Mouse (Mus musculus): ENCODE results near the gene Slc1a3.
"Not testable (repeated sequence)": the region's sequence is repeated elsewhere in the genome, so short reads cannot be mapped to it uniquely, and the experiment has no call there.

Slc1a3 gene

DNA sequence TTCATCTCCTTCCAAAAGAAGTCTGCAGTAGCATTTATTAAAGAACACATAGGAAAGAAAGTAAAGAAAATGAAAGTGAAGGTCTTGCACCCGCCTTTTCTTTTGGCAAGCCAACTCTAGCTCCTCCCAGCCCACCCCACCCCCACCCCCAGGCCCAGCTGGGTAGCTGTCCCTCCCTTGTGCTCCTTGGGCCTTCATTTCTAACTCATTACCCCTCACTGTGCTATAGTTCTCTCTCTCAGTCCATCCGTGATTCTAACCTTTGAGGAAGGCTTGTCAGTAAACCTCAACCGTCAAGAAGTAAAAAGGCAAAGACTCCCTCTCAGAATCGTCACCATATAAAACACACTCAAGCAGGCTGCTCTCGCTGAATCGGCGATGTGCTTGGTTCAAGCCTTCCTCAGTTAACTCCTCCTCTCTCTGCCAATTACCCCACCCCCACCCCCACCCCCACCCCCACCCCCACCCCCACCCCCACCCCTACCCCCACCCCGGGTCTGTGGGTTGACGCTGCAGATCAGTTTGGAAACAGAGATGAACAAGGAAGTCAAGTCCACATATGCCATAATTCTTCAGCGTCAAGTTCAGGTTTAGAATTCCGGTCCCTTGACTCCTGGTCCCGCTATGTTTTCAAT, 5.9 kb upstream of the Slc1a3 start:
- CTCF ChIA-PET: interaction anchor here in 1 of 4 experiments (0.7 to 1.0 kb wide), 2 partner anchors 10 to 167 kb away, joined by 3 read pairs; no protein-coding TSS in a partner anchor
- POLR2A ChIA-PET: interaction anchor here in 3 of 4 experiments (0.6 to 2.6 kb wide), 13 partner anchors 8 to 33 kb away, joined by 3 to 12 read pairs (median 4); no protein-coding TSS in a partner anchor

DNA sequence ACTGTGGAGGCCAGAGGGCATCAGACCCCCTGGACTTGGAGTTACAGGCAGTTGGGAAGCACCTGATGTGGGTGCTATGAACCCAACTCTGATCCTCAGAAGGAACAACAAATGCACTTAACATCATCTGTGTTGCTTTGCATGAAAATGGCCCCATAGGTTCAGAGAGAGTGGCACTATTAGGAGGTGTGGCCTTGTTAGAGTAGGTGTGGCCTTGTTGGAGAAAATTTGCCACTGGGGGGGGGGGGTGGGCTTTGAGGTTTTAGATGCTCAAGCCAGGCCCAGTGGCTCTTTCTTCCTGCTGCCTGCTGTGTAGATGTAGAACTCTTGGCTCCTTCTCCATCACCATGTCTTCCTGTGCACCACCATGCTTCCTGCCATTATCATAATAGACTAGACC, 5.1 kb upstream of the Slc1a3 start:
- CTCF ChIA-PET: interaction anchor here in 1 of 4 experiments (1.0 kb wide), 1 partner anchor 9 kb away, joined by 3 read pairs; no protein-coding TSS in a partner anchor
- POLR2A ChIA-PET: interaction anchor here in 2 of 4 experiments (0.6 to 2.5 kb wide), 7 partner anchors 8 to 308 kb away, joined by 3 to 10 read pairs (median 3); no protein-coding TSS in a partner anchor

DNA sequence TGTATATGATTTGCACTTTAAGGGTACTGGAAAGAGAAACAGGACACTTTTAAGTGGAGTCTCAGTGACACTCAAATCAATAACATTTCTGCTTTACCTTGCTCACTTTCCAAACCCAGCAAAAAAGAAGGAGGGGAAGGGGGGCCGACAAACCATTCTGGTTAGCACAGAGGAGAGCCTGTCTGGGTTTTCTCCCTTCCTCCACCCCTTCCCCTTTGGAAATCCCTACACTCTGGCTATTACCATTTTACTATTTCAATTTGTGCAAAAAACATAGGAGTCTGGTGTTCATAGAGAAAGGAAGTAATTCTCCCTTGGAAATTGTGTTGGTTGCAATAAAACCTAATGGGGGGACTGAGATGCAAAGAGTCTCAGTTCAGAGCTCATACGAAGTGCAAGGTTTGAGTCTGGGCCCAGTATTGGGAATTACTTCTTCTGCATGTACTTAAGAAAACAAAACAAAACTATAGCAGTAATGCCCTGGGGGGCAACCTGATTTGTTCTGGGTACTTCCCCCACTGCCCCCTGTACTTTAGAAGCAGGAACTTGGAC, 1.9 kb upstream of the Slc1a3 start:
- CTCF ChIA-PET: no interaction called here

DNA sequence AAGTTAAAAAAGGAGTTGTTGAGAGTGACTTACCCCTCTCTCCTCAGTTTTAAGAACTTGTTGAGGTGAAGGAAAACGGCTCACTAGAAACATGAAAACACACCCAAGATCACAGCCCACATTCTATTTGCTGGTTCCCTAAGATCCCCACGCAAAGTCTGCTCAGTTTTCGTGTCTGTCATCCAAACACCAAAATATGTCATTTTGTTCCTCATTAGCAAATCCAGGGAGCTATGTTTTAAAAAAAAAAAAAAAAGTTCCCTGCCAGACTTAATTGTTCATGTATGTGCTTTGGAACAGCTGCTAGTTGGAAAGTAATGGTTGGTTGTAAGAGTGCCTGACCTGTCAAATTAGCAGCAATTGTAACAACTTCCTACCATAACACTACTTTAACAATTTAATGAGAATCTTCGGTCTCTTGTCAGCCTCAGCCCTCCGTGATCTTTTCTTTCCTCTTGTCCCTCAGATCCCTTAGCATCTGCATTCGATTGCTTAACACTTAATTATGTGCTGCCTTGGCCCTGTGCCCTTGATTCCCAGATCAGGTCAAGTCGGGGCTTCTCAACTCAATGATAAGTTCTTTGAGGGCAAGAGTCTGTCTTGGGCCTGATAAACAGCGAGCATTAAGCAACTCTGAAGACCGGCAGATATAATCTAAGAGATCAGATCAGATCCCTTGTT, 1.2 kb upstream of the Slc1a3 start:
- ChIA-PET POLR2A (interaction anchor here in 2 of 4 experiments (0.6 to 6.9 kb wide), 5 partner anchors 11 to 109 kb away, joined by 3 to 55 read pairs (median 6); no protein-coding TSS in a partner anchor), CTCF (interaction anchor here in 1 of 4 experiments (0.5 kb wide), 1 partner anchor 129 kb away, joined by 4 read pairs; no protein-coding TSS in a partner anchor)

More for the DNA sequence above, 1.9 kb upstream of the Slc1a3 start:
- POLR2A ChIA-PET: interaction anchor here in 2 of 4 experiments (1.4 to 4.8 kb wide), 3 partner anchors 10 to 15 kb away, joined by 5 to 20 read pairs (median 6); no protein-coding TSS in a partner anchor

DNA sequence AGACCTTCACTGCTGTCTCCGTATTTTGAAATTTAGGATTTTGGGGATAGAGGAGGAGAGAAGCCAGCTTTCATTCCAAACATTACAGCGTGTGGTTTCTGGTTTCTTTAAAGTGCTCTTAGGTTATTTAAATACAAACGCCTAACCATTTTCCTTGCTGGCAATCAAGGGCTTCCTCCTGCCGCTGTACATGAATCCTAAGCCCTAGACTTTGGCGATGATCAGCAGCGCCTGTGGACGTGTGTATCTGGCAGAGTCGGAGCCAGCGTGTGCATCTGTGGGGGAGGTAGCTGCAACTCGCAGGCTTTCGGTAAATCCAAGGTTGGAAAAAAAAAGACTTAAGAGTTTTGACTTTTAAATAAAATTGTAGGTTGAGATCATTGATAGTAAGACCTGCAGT, 986 bp downstream of the Slc1a3 start:
- POLR2A ChIA-PET: interaction anchor here in 3 of 4 experiments (0.9 to 6.9 kb wide), 14 partner anchors 9 to 455 kb away, joined by 3 to 55 read pairs (median 5); no protein-coding TSS in a partner anchor
- CTCF ChIA-PET: interaction anchor here in 2 of 4 experiments (0.6 to 1.2 kb wide), 2 partner anchors 13 to 52 kb away, joined by 3 to 4 read pairs; no protein-coding TSS in a partner anchor

DNA sequence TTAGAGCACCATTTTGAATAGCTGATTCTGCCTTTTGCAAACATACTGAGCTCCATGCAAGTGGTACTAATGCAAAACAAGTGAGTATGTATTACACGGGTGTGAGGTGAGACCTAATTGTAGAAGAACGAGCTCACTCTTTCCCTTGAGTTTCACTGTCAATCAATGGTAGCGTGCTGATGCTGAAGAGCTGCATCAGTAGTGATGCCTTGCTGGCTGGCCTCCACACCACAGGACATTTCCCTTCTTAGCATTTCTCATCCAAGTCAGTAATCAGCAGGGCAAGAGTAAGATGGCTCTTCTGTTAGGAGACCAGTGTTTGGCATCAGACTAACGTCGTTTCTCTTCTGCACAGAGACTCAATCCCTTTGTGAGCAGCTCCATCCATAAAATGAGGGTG, 4.0 kb downstream of the Slc1a3 start:
- CTCF ChIA-PET: interaction anchor here in 1 of 4 experiments (1.2 kb wide), 1 partner anchor 10 kb away, joined by 3 read pairs; no protein-coding TSS in a partner anchor
- POLR2A ChIA-PET: interaction anchor here in 2 of 4 experiments (0.5 to 6.9 kb wide), 9 partner anchors 9 to 35 kb away, joined by 3 to 55 read pairs (median 5); no protein-coding TSS in a partner anchor

DNA sequence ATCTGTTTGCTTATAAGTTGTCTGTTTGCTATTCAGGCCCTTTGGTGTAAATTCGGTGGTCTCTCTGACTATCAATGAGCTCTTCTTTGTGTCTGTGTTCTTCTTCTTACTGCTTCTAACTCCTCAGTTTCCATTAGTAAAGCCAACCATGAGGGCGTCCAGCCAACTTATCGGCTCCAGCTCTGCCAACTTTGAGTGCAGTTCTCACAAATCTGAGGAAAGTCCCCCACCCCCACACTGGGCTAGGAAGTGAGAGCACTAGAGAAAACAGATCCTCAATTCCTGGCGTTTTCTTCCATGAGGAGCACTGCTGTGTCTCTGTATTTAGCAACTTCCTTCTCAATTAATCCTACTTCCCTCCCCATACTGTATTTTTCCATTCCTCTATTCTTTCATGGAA, 4.4 kb downstream of the Slc1a3 start:
- ChIA-PET CTCF (interaction anchor here in 1 of 4 experiments (0.6 to 1.2 kb wide), 3 partner anchors 9 to 110 kb away, joined by 3 read pairs; no protein-coding TSS in a partner anchor), POLR2A (interaction anchor here in 2 of 4 experiments (0.9 to 6.9 kb wide), 7 partner anchors 9 to 35 kb away, joined by 3 to 55 read pairs (median 7); no protein-coding TSS in a partner anchor)

DNA sequence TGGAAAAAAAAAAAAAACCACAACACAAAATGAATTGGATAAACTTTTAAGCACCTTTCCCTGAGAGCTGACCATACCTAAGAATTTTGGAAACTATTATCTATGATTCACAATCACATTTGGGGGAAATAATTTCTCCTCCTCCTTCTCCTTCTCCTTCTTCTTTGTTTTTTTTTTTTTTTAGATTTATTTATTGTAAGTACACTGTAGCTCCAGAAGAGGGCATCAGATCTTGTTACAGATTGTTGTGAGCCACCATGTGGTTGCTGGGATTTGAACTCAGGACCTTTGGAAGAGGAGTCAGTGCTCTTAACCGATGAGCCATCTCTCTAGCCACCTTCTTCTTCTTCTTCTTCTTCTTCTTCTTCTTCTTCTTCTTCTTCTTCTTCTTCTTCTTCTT, 5.0 kb downstream of the Slc1a3 start:
- ChIA-PET POLR2A (interaction anchor here in 2 of 4 experiments (2.0 to 6.9 kb wide), 3 partner anchors 8 to 18 kb away, joined by 7 to 55 read pairs (median 9); no protein-coding TSS in a partner anchor), CTCF (interaction anchor here in 2 of 4 experiments (0.6 to 0.8 kb wide), 3 partner anchors 9 to 193 kb away, joined by 3 to 4 read pairs (median 3); no protein-coding TSS in a partner anchor)

DNA sequence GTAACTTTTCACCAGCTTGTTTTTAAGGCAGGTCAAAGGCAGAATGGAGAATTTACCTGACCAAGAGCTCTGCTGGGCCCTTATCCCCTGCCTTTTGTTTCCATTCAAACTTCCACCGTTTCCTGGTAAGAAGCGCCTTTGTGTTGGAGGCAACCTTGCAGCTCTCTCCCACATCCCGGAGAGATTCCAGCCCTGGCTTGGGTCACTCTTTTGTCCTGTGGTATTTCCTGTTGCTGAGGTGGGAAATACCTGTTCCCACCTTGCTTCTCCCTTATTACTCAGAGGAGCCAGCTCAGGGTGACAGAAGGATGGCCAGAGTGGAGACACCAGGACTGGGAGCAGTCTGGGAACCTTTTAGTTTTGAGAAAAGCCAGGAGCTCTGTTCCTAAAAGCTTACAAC, 12.6 kb downstream of the Slc1a3 start:
- CTCF ChIA-PET: interaction anchor here in 3 of 4 experiments (0.5 to 1.0 kb wide), 5 partner anchors 37 to 169 kb away, joined by 3 to 10 read pairs (median 3); no protein-coding TSS in a partner anchor
- POLR2A ChIA-PET: interaction anchor here in 3 of 4 experiments (0.5 to 4.1 kb wide), 44 partner anchors 8 to 464 kb away, joined by 3 to 55 read pairs (median 5); partner anchors contain the start of genes Slc1a3 (in 2 of the 3) and Nipbl (in 1 of the 3)

DNA sequence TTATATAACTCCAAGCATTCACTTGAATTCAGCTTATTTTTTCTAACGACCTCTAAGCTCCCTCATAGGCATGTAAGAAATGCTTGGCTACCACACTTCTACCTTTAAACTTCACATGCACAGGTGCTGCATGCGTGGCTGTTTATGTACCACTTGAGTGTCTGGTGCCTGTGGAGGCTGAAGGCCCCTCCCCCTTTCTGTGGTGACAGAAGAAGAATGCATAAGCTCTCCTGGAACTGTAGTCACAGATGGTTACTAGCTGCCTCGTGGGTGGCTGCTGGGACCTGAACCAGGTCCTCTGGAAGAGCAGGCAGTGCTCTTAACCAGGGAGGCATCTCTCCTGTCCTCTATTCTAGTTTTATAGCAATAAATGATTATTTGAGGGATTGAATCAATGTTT, 13.1 kb downstream of the Slc1a3 start:
- ChIA-PET CTCF (interaction anchor here (0.5 to 1.0 kb wide), 6 partner anchors 37 to 609 kb away, joined by 3 to 10 read pairs (median 3); no protein-coding TSS in a partner anchor), POLR2A (interaction anchor here in 3 of 4 experiments (0.7 to 4.1 kb wide), 42 partner anchors 8 to 443 kb away, joined by 3 to 55 read pairs (median 5); partner anchors contain the start of genes Slc1a3 (in 2 of the 3) and Nipbl (in 1 of the 3))

DNA sequence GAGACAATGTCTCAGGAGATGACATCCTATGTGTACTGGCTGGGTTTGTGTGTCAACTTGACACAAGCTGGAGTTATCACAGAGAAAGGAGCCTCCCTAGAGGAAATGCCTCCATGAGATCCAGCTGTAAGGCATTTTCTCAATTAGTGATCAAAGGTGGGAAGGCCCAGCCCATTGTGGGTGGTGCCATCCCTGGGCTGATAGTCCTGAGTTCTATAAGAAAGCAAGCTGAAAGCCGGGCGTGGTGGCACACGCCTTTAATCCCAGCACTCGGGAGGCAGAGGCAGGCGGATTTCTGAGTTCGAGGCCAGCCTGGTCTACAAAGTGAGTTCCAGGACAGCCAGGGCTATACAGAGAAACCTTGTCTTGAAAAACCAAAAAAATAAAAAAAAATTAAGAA, 20.4 kb downstream of the Slc1a3 start:
- POLR2A ChIA-PET: interaction anchor here in 3 of 4 experiments (0.6 to 1.1 kb wide), 5 partner anchors 8 to 246 kb away, joined by 3 to 7 read pairs (median 4); partner anchors contain the start of gene Nipbl (in 1 of the 3)
- CTCF ChIA-PET: not testable (repeated sequence)

DNA sequence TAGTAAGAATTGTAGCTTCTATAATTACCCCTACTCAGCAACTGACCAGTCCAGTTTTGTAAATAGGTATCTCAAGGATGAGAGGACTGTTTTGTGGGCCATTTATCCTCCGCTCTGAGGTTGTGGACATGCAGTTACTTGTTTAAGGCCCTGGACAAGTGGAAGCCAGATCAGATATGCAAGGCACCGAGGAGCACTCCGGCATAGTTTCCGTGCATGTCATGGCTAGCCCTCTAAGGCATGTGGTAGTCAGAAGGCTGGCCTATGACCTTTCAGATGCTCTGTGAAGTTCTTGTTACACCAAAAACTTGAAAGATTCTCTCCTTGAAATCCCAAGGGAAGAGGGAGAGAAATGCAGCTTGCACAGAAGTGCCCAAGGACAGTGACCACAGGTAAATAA, 23.7 kb downstream of the Slc1a3 start:
- POLR2A ChIA-PET: interaction anchor here in 2 of 4 experiments (1.2 to 4.2 kb wide), 4 partner anchors 11 to 20 kb away, joined by 3 to 19 read pairs (median 10); no protein-coding TSS in a partner anchor
- CTCF ChIA-PET: no interaction called here

DNA sequence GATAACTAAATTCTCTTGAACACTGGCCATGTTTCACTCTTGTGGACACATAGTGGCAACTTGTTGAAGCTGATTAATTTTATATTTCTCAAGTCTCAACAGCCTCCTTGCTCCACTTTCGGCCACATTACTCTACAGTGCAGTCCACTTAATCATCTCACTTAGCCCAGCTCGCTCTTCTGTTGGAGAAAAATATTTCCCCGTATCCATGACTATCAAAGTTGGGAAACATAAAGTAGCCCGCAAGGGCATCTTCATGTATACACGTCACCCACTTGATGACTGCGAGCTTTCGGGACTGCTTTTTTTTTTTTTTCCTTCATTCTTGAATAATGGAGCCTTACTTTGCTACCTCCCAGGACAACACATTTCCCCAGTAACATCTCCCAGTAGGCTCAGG, 25.1 kb downstream of the Slc1a3 start:
- ChIA-PET POLR2A (interaction anchor here in 1 of 4 experiments (0.7 to 4.2 kb wide), 7 partner anchors 10 to 49 kb away, joined by 3 to 19 read pairs (median 3); partner anchors contain the start of gene Slc1a3), CTCF (interaction anchor here in 1 of 4 experiments (1.3 kb wide), 1 partner anchor 52 kb away, joined by 3 read pairs; no protein-coding TSS in a partner anchor)

DNA sequence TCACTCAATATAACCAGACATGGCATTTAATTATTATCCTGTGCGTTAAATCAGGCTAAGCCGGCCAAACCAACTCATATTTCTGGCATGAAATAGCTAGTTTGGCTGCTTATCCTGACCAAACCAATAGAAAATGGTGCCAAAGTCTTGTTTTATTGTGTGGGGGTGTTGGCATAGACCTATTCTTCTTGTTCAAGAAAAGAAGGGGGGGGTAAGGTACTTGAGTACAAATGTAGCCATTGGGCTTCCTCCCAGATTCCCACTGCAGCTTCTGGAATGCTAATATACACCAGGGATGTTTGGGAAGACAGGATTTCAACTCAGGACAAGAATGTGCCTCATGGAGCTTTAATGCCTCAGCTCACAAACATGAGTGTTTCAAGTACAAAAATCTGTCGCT, 26.3 kb downstream of the Slc1a3 start:
- ChIA-PET POLR2A (interaction anchor here in 1 of 4 experiments (0.9 to 4.2 kb wide), 3 partner anchors 14 to 48 kb away, joined by 3 to 19 read pairs (median 3); no protein-coding TSS in a partner anchor), CTCF (interaction anchor here in 2 of 4 experiments (1.0 to 1.1 kb wide), 2 partner anchors 51 kb away, joined by 3 read pairs; no protein-coding TSS in a partner anchor)

DNA sequence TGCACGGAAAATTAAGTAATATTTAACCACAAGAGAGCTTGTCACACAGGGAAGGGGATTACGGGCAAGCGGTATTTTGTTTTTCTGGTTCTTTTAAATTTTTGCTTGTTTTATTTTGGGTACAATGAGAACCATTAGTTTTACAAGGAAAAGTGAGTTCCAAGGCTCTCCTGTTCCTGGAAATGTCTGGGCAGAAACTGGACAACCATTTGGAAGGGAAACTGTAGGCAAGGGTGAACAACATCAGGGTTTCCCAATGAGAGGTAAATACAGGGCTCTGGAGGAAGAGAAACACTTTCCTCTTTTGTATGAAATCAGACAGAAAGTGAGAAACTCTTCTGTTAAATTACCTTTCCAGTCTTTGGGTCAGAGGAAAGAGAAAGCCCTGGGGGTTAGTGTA, 27.7 kb downstream of the Slc1a3 start:
- CTCF ChIA-PET: interaction anchor here in 1 of 4 experiments (1.7 kb wide), 1 partner anchor 49 kb away, joined by 4 read pairs; no protein-coding TSS in a partner anchor
- POLR2A ChIA-PET: interaction anchor here in 2 of 4 experiments (0.7 kb wide), 2 partner anchors 21 to 29 kb away, joined by 3 to 6 read pairs; no protein-coding TSS in a partner anchor

DNA sequence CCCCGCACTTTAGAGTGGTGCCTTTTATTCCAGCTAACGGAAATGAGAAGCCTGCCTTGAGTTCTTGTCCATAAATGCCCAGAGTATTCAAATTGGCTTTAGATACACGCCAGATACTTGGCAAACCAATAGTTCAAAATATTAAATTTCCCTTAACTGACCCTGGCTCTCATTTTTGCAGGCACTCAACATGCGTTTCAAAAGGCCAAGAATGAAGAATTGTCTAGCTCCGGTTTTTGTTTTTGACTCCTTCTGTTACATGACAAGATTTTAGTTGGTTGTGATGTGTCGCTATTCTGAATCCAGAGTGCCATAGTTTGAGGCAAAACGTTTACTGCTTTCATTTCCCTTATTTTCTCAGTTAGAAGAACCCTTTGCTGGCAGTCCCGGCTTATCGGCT, 28.1 kb downstream of the Slc1a3 start:
- ChIA-PET CTCF (interaction anchor here in 2 of 4 experiments (0.6 to 1.7 kb wide), 2 partner anchors 49 to 55 kb away, joined by 3 to 4 read pairs; no protein-coding TSS in a partner anchor), POLR2A (interaction anchor here in 1 of 4 experiments (0.7 kb wide), 1 partner anchor 29 kb away, joined by 3 read pairs; no protein-coding TSS in a partner anchor)

DNA sequence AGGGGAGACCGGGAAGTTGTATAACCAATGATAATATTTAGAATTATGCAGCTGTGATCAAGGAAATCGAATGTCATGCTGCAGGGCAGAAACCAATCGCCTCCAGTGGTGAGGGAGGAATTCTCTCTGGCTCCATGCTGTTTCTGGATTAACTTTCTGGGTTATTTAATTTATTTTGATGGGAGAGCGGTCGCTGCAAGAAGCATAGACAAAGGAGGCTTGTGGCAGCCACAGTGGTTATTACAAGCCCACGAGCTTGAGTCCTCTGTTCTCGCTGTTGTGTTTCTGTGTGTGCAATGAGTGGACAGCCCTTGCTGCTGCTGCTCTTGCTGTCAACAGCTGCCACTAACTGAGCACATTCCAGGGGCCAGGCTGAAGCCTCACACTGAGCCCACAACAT, 28.6 kb downstream of the Slc1a3 start:
- POLR2A ChIA-PET: interaction anchor here in 1 of 4 experiments (0.6 to 0.7 kb wide), 2 partner anchors 28 to 569 kb away, joined by 3 read pairs; no protein-coding TSS in a partner anchor

More for the DNA sequence above, 28.6 kb downstream of the Slc1a3 start:
- CTCF ChIA-PET: interaction anchor here in 2 of 4 experiments (0.6 to 1.7 kb wide), 2 partner anchors 49 to 55 kb away, joined by 3 to 4 read pairs; no protein-coding TSS in a partner anchor

Data from embryonic stem cell, embryonic (primary cell).